Mouse (Mus musculus) urinary bladder, postnatal 4 days (tissue): ENCODE data around the gene 4930564D02Rik.

ENCODE experiments used
- DNase-seq, 2 experiments: peaks; one replicate each; pipeline ENCODE4 v3.0.0; 2021 to 2022; ENCODE audit warnings: low spot score in 2 of 2

4930564D02Rik gene

GRCm38 (mm10) chr3:105058627-105059513, 7.8 kb upstream of the 4930564D02Rik start:
- peak; percentile 75 to 85 for DNase-seq

- no peak for DNase-seq
These were observed 6.7 kb upstream of the 4930564D02Rik start for GRCm38 (mm10) chr3:105059911-105060310.

GRCm38 (mm10) chr3:105060992-105061391, 5.7 kb upstream of the 4930564D02Rik start:
- no peak for DNase-seq

- DNase-seq = no peak
These were observed 5.1 kb upstream of the 4930564D02Rik start for GRCm38 (mm10) chr3:105061496-105061895.

- DNase-seq = no peak
These were observed 4.7 kb upstream of the 4930564D02Rik start for GRCm38 (mm10) chr3:105061991-105062390.

GRCm38 (mm10) chr3:105062676-105063075, 4.0 kb upstream of the 4930564D02Rik start:
- no peak for DNase-seq

- DNase-seq = no peak
These were observed 3.9 kb downstream of the 4930564D02Rik start for GRCm38 (mm10) chr3:105070553-105070952.

- DNase-seq = no peak
These were observed 4.6 kb downstream of the 4930564D02Rik start for GRCm38 (mm10) chr3:105071251-105071650.

GRCm38 (mm10) chr3:105072536-105072935, 5.9 kb downstream of the 4930564D02Rik start:
- no peak for DNase-seq

- no peak for DNase-seq
These were observed 9.2 kb downstream of the 4930564D02Rik start for GRCm38 (mm10) chr3:105075796-105076195.

GRCm38 (mm10) chr3:105078231-105078826, 11.7 kb downstream of the 4930564D02Rik start:
- peak; percentile 74 to 83 for DNase-seq

- DNase-seq = no peak
These were observed 20.7 kb downstream of the 4930564D02Rik start for GRCm38 (mm10) chr3:105087344-105087743.

- DNase-seq = no peak
These were observed 22.0 kb downstream of the 4930564D02Rik start for GRCm38 (mm10) chr3:105088638-105089037.

- DNase-seq = no peak
These were observed 23.5 kb downstream of the 4930564D02Rik start for GRCm38 (mm10) chr3:105090147-105090546.

- DNase-seq = no peak
These were observed 24.3 kb downstream of the 4930564D02Rik start for GRCm38 (mm10) chr3:105090981-105091380.

GRCm38 (mm10) chr3:105092721-105093505, 26.3 kb downstream of the 4930564D02Rik start:
- DNase-seq = no peak

GRCm38 (mm10) chr3:105094448-105094847, 27.8 kb downstream of the 4930564D02Rik start:
- no peak for DNase-seq

- DNase-seq = no peak
These were observed 28.4 kb downstream of the 4930564D02Rik start for GRCm38 (mm10) chr3:105095026-105095425.

- DNase-seq = no peak
These were observed 30.9 kb downstream of the 4930564D02Rik start for GRCm38 (mm10) chr3:105097581-105097980.

- DNase-seq = no peak
These were observed 33.1 kb downstream of the 4930564D02Rik start for GRCm38 (mm10) chr3:105099526-105100269.

- DNase-seq = no peak
These were observed 33.6 kb downstream of the 4930564D02Rik start for GRCm38 (mm10) chr3:105100270-105100589.

GRCm38 (mm10) chr3:105105827-105106226, 39.2 kb downstream of the 4930564D02Rik start:
- no peak for DNase-seq
